Mouse (Mus musculus) testis, adult 2 months (tissue): ENCODE measurements around the gene St7. TPM values are rescaled to one million over a fixed set of nuclear protein-coding genes. Genes with fewer than 3 reads are reported as not detected.

Source experiments
- H3K27ac ChIP-seq: fragments of 200-500 bp; 2 replicates; pipeline ENCODE4 v1.5.1; 2012; ENCODE audit warnings: low read depth, low read length; ENCODE audit not compliant: control insufficient read depth, insufficient read depth
- H3K27me3 ChIP-seq: fragments of 200-500 bp; 2 replicates; pipeline ENCODE4 v1.6.1; 2012; ENCODE audit warnings: mild to moderate bottlenecking, low read length, moderate library complexity; ENCODE audit not compliant: control insufficient read depth, insufficient read depth
- H3K36me3 ChIP-seq: fragments of 200-500 bp; 2 replicates; pipeline ENCODE4 v1.6.1; 2012; ENCODE audit warnings: mild to moderate bottlenecking, low read length; ENCODE audit not compliant: control insufficient read depth, insufficient read depth
- H3K4me1 ChIP-seq: fragments of 200-500 bp; 2 replicates; pipeline ENCODE4 v1.6.1; 2012; ENCODE audit warnings: low read length; ENCODE audit not compliant: control insufficient read depth, insufficient read depth
- H3K4me3 ChIP-seq: fragments of 200-500 bp; 2 replicates; pipeline ENCODE4 v1.5.1; 2012; ENCODE audit warnings: low read depth, mild to moderate bottlenecking, low read length, moderate library complexity, mixed read lengths; ENCODE audit not compliant: control insufficient read depth
- CTCF ChIP-seq: fragments of 200-500 bp; IDR thresholded peaks from 2 replicates; pipeline ENCODE4 v1.5.1; 2012; ENCODE audit warnings: low read depth, mild to moderate bottlenecking, inconsistent platforms, low read length, moderate library complexity; ENCODE audit not compliant: control insufficient read depth, insufficient read depth, insufficient replicate concordance
- POLR2A ChIP-seq: fragments of 200-500 bp; IDR thresholded peaks from 2 replicates; pipeline ENCODE4 v1.6.1; 2012; ENCODE audit warnings: low read depth, mild to moderate bottlenecking, inconsistent platforms, low read length, moderate library complexity; ENCODE audit not compliant: control insufficient read depth
- polyA plus RNA-seq: library from polyadenylated mRNA; depleted of rRNA; stranded (reverse); fragments of >200 nt; gene quantifications from 2 replicates; pipeline ENCODE4 v1.2.3, GENCODE M21; 2012

Gene St7
- polyA plus RNA-seq, 1 experiment = 16.1 TPM

DNA sequence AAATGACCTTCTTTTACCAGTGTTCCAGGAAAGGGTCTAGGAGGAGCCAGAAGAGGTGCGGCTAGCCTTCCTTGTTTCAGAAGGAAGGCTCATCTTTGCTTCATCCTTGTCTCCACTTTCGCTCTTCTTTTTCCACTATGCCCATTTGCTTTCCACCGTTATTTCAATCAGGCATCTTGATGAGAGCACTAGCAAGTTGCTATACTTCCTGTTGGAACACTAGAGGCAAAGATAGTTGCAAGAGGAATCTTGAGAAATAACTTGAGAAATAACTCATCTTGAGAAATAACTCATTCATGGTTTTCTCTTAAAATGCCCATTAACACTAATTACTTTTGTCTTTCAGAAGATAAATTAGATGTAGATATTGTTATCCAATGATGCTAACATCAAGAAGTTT, 202.8 kb downstream of the St7 start:
- Histone ChIP-seq H3K4me3 (no peak overlapping the region), H3K27me3 (no peaks in the 10 kb centered on the region), H3K27ac (no peak overlapping the region), H3K4me1 (no peaks in the 10 kb centered on the region), H3K36me3 (no peaks in the 10 kb centered on the region)
- no peak for TF ChIP-seq POLR2A
- no peak for TF ChIP-seq CTCF

GRCm38 (mm10) chr6:17898539-17898938, 205.8 kb downstream of the St7 start:
- Histone ChIP-seq H3K4me3 (no peak overlapping the region), H3K36me3 (no peaks in the 10 kb centered on the region), H3K27ac (no peak overlapping the region), H3K27me3 (no peaks in the 10 kb centered on the region), H3K4me1 (no peaks in the 10 kb centered on the region)
- no peak for TF ChIP-seq CTCF
- no peak for TF ChIP-seq POLR2A

DNA sequence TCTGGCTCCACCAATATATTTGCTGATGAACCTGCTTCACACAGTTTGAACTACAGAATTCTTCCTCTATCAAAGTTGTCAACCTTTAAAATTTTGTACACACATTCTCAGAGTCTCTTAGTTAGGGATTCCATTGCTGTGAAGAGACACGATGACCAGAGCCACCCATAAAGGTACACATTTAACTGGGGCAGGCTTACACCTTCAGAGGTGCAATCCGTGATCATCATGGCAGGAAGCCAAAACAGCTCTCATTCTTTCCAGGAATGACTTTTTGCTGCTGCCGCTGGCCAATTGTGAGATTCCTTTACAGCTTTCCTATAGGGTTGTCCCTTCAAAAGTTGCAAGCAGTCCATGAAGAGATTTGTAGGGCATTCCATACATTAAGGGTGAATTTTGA, 210.6 kb downstream of the St7 start:
- TF ChIP-seq POLR2A (no peak), CTCF (no peak)
- Histone ChIP-seq H3K27ac (no peak overlapping the region), H3K4me1 (no peaks in the 10 kb centered on the region), H3K27me3 (no peaks in the 10 kb centered on the region), H3K36me3 (no peaks in the 10 kb centered on the region), H3K4me3 (no peak overlapping the region)

DNA sequence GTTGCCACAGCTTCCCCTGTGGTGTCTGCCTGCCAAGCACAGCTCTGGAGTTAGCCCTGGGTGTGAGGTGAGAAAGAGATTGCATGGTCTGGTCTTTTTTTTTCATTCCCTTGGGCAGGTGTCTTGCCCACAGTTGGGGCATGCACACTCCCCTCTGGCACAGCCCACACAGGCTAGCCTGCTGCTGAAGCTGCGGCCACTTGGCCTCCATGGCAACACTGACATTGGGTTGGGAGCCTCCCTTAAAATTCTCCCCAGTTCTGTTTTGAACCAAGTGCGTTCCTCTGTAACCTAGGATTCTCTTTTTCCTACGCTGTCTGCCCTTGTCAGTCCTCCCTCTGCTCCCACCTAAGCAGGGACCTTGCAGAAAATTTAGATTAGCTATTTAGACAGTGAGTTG, 213.0 kb downstream of the St7 start:
- no peaks in the 10 kb centered on the region for H3K36me3 ChIP-seq
- no peaks in the 10 kb centered on the region for H3K27me3 ChIP-seq
- H3K27ac ChIP-seq = no peak overlapping the region
- no peaks in the 10 kb centered on the region for H3K4me1 ChIP-seq
- TF ChIP-seq POLR2A (no peak), CTCF (no peak)
- H3K4me3 ChIP-seq = no peak overlapping the region

DNA sequence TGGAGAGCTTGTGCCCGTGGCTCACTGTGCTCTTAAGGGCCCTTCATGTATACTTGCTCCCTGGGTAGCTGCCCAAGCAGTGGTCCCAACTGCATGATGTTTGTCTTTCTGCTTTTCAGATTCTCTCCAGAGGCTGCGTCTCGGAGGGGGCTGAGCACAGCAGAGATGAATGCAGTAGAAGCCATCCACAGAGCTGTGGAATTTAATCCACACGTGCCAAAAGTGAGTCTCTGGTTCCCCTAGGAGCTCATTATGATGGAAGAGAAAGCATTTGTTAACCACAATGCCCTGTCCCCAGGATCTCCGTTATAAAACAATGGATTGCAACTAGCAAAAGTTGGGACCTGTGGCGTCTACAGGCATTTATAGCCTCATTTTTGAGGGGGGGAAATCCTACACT, 213.6 kb downstream of the St7 start:
- no peak for TF ChIP-seq POLR2A
- no peak for TF ChIP-seq CTCF
- Histone ChIP-seq H3K27me3 (no peaks in the 10 kb centered on the region), H3K36me3 (no peaks in the 10 kb centered on the region), H3K4me1 (no peaks in the 10 kb centered on the region), H3K27ac (no peak overlapping the region), H3K4me3 (no peak overlapping the region)

DNA sequence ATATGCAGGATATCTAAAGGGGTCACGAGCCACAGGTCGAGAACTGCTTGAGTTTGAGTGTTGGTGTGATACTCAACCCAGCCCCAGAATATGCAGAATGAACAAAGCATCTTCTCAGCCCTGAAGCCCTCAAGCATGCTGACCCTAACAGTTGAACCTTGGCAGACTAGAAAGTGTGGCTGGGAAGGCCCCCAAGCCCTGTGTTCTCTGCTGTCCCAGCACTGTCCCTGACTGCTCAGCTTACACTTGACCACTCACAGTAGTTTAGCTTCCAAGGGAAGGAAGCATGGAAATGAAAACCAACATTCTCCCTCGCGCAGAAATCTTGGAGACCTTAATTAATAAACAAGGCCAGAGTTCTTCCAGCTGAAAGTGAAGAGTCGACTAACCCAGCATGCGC, 219.6 kb downstream of the St7 start:
- Histone ChIP-seq H3K4me3 (no peak overlapping the region), H3K27ac (no peak overlapping the region), H3K4me1 (no peaks in the 10 kb centered on the region), H3K27me3 (no peaks in the 10 kb centered on the region), H3K36me3 (no peaks in the 10 kb centered on the region)
- no peak for TF ChIP-seq CTCF
- TF ChIP-seq POLR2A = no peak

GRCm38 (mm10) chr6:17912825-17913224, 220.1 kb downstream of the St7 start:
- TF ChIP-seq CTCF (no peak), POLR2A (no peak)
- H3K4me3 ChIP-seq = no peak overlapping the region
- H3K36me3 ChIP-seq = no peaks in the 10 kb centered on the region
- H3K4me1 ChIP-seq = no peaks in the 10 kb centered on the region
- H3K27ac ChIP-seq = no peak overlapping the region
- no peaks in the 10 kb centered on the region for H3K27me3 ChIP-seq

GRCm38 (mm10) chr6:17913315-17913714, 220.6 kb downstream of the St7 start:
- Histone ChIP-seq H3K4me1 (no peaks in the 10 kb centered on the region), H3K27me3 (no peaks in the 10 kb centered on the region), H3K4me3 (no peak overlapping the region), H3K36me3 (no peaks in the 10 kb centered on the region), H3K27ac (no peak overlapping the region)
- TF ChIP-seq CTCF = no peak
- no peak for TF ChIP-seq POLR2A

DNA sequence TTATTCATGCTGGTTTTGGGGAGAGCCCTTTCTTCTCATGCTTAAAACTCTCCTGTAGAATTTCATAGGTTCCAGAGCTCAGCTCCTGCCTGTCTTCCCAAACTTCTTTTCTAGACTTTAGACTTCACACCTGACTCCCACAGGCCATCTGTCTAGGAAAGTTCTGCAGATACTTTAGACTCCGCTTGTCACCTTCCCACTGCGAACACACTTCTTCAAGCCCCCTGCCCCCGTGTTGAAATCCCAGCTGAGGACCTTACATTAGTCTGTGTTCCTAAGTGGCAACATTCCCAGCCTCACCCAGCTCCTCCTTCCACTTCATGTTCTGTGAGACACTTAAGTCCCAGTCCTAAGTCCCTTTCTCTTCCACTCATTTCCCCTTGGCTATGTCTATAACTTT, 221.6 kb downstream of the St7 start:
- Histone ChIP-seq H3K4me1 (no peaks in the 10 kb centered on the region), H3K4me3 (no peak overlapping the region), H3K27ac (no peak overlapping the region), H3K36me3 (no peaks in the 10 kb centered on the region), H3K27me3 (no peaks in the 10 kb centered on the region)
- TF ChIP-seq POLR2A (no peak), CTCF (no peak)
